Mouse (Mus musculus) CH12.LX (cell line): ENCODE measurements around the gene Mboat1. TPM values are rescaled to one million over a fixed set of nuclear protein-coding genes. Genes with fewer than 3 reads are reported as not detected.

ENCODE experiments used
- DNase-seq: peaks from one replicate; pipeline ENCODE4 v3.0.0-alpha.2; 2013; ENCODE audit errors: extremely low read depth
- H3K27ac ChIP-seq: 2 replicates; pipeline ENCODE4 v1.5.1; 2012; ENCODE audit warnings: low read depth, mild to moderate bottlenecking, control low read depth, moderate library complexity; ENCODE audit not compliant: insufficient read depth
- H3K27me3 ChIP-seq: replicated peaks from 2 replicates; pipeline ENCODE3; 2012; ENCODE audit warnings: inconsistent platforms
- H3K36me3 ChIP-seq, 2 experiments: replicated peaks in 1 of 2; 2 replicates each; pipeline versions ENCODE3 to v1.6.1; 2012; ENCODE audit warnings: inconsistent platforms in 1 of 2, low read length in 1 of 2, mild to moderate bottlenecking in 1 of 2, mixed read lengths in 1 of 2, moderate library complexity in 1 of 2; ENCODE audit not compliant: control insufficient read depth in 1 of 2, insufficient read depth in 1 of 2
- H3K4me1 ChIP-seq, 2 experiments: 2 replicates each; pipeline ENCODE4 v1.6.1; 2012; ENCODE audit warnings: inconsistent platforms in 1 of 2, moderate library complexity in 1 of 2; ENCODE audit not compliant: insufficient read depth in 2 of 2, control insufficient read depth in 1 of 2
- H3K4me2 ChIP-seq: 2 replicates; pipeline ENCODE4 v1.6.1; 2012; ENCODE audit warnings: low read depth, mild to moderate bottlenecking, control low read depth; ENCODE audit not compliant: poor library complexity, insufficient read depth, severe bottlenecking
- H3K4me3 ChIP-seq, 3 experiments: fragments of 150-350 bp in 1 of 3; sonication (generic) in 1 of 3; replicated peaks in 1 of 3; 2 replicates each; pipeline versions ENCODE3 to v1.5.1; 2011 to 2012; ENCODE audit warnings: low read depth in 2 of 3, low read length in 2 of 3, mild to moderate bottlenecking in 2 of 3, moderate library complexity in 2 of 3, control low read depth in 1 of 3, improper control_type of control experiment in 1 of 3, inconsistent platforms in 1 of 3, mixed read lengths in 1 of 3; ENCODE audit not compliant: poor library complexity in 1 of 3
- H3K79me2 ChIP-seq: replicated peaks from 2 replicates; pipeline ENCODE4 v1.6.1; 2012; ENCODE audit warnings: mild to moderate bottlenecking, moderate library complexity; ENCODE audit not compliant: control insufficient read depth, poor library complexity, insufficient read depth, severe bottlenecking; ENCODE audit errors: extremely low read depth
- H3K9ac ChIP-seq: 2 replicates; pipeline ENCODE4 v1.6.1; 2012; ENCODE audit warnings: low read depth, mild to moderate bottlenecking, control low read depth, moderate library complexity; ENCODE audit not compliant: insufficient read depth
- H3K9me3 ChIP-seq: replicated peaks from 2 replicates; pipeline ENCODE3; 2012; ENCODE audit warnings: low read length, inconsistent platforms, mixed read lengths
- CHD1 ChIP-seq: IDR thresholded peaks from 2 replicates; pipeline ENCODE4 v1.6.1; 2012; ENCODE audit warnings: low read depth, low read length, improper control_type of control experiment, inconsistent platforms
- CHD2 ChIP-seq: IDR thresholded peaks from 2 replicates; pipeline ENCODE4 v1.6.1; 2011; ENCODE audit warnings: low read length, improper control_type of control experiment
- CTCF ChIP-seq, 2 experiments: IDR thresholded peaks in 1 of 2; conservative IDR thresholded peaks in 1 of 2; 2 replicates each; pipeline ENCODE4 v1.5.1; 2011 to 2012; ENCODE audit warnings: low read depth in 2 of 2, low read length in 2 of 2, improper control_type of control experiment in 1 of 2, inconsistent platforms in 1 of 2, mild to moderate bottlenecking in 1 of 2, moderate library complexity in 1 of 2
- E2F4 ChIP-seq: IDR thresholded peaks from 2 replicates; pipeline ENCODE4 v1.6.1; 2011; ENCODE audit warnings: low read depth, low read length, improper control_type of control experiment; ENCODE audit not compliant: insufficient replicate concordance
- GABPA ChIP-seq: IDR thresholded peaks from 2 replicates; pipeline ENCODE4 v1.6.1; 2012; ENCODE audit warnings: low read depth, low read length, improper control_type of control experiment, inconsistent platforms; ENCODE audit not compliant: insufficient replicate concordance
- HCFC1 ChIP-seq: IDR thresholded peaks from 2 replicates; pipeline ENCODE4 v1.6.1; 2012; ENCODE audit warnings: low read depth, mild to moderate bottlenecking, inconsistent platforms, low read length, improper control_type of control experiment
- JUND ChIP-seq: conservative IDR thresholded peaks from 2 replicates; pipeline ENCODE4 v1.6.1; 2011; ENCODE audit warnings: low read depth, low read length, improper control_type of control experiment
- KAT2A ChIP-seq: IDR thresholded peaks from 2 replicates; pipeline ENCODE4 v1.6.1; 2012; ENCODE audit warnings: low read length, improper control_type of control experiment, inconsistent platforms; ENCODE audit not compliant: insufficient replicate concordance
- MAFK ChIP-seq: IDR thresholded peaks from 2 replicates; pipeline ENCODE4 v1.6.1; 2011; ENCODE audit warnings: low read length, improper control_type of control experiment; ENCODE audit not compliant: insufficient replicate concordance
- MEF2A ChIP-seq: IDR thresholded peaks from 2 replicates; pipeline ENCODE4 v1.6.1; 2014; ENCODE audit warnings: low read depth, mild to moderate bottlenecking, inconsistent platforms, low read length, improper control_type of control experiment, borderline replicate concordance
- MXI1 ChIP-seq: IDR thresholded peaks from 2 replicates; pipeline ENCODE4 v1.6.1; 2011; ENCODE audit warnings: mild to moderate bottlenecking, low read depth, low read length, improper control_type of control experiment
- NELFE ChIP-seq: IDR thresholded peaks from 2 replicates; pipeline ENCODE4 v1.6.1; 2011; ENCODE audit warnings: low read depth, low read length, improper control_type of control experiment
- NRF1 ChIP-seq: IDR thresholded peaks from 2 replicates; pipeline ENCODE4 v1.6.1; 2014; ENCODE audit warnings: low read depth, mild to moderate bottlenecking, inconsistent platforms, low read length, improper control_type of control experiment, moderate library complexity
- POLR2AphosphoS2 ChIP-seq: IDR thresholded peaks from 2 replicates; pipeline ENCODE4 v1.6.1; 2011; ENCODE audit warnings: low read depth, low read length, improper control_type of control experiment
- RAD21 ChIP-seq: IDR thresholded peaks from 2 replicates; pipeline ENCODE4 v1.6.1; 2011; ENCODE audit warnings: low read depth, mild to moderate bottlenecking, low read length, improper control_type of control experiment, moderate library complexity
- RCOR1 ChIP-seq: conservative IDR thresholded peaks from 2 replicates; pipeline ENCODE4 v1.6.1; 2012; ENCODE audit warnings: low read depth, mild to moderate bottlenecking, inconsistent platforms, low read length, improper control_type of control experiment
- SMC3 ChIP-seq: IDR thresholded peaks from 2 replicates; pipeline ENCODE4 v1.6.1; 2011; ENCODE audit warnings: low read depth, low read length, improper control_type of control experiment
- TCF12 ChIP-seq: IDR thresholded peaks from 2 replicates; pipeline ENCODE4 v1.6.1; 2014; ENCODE audit warnings: low read depth, mild to moderate bottlenecking, inconsistent platforms, low read length, improper control_type of control experiment
- UBTF ChIP-seq: IDR thresholded peaks from 2 replicates; pipeline ENCODE4 v1.6.1; 2012; ENCODE audit warnings: low read depth, mild to moderate bottlenecking, inconsistent platforms, low read length, improper control_type of control experiment, moderate library complexity
- USF2 ChIP-seq: conservative IDR thresholded peaks from 2 replicates; pipeline ENCODE4 v1.6.1; 2011; ENCODE audit warnings: low read depth, low read length, improper control_type of control experiment
- ZKSCAN1 ChIP-seq: IDR thresholded peaks from 2 replicates; pipeline ENCODE4 v1.6.1; 2012; ENCODE audit warnings: low read depth, inconsistent platforms, low read length, improper control_type of control experiment, borderline replicate concordance
- ZMIZ1 ChIP-seq: IDR thresholded peaks from 2 replicates; pipeline ENCODE4 v1.6.1; 2012; ENCODE audit warnings: low read depth, mild to moderate bottlenecking, inconsistent platforms, low read length, improper control_type of control experiment
- ZNF384 ChIP-seq: IDR thresholded peaks from 2 replicates; pipeline ENCODE4 v1.6.1; 2012; ENCODE audit warnings: low read depth, low read length, improper control_type of control experiment, inconsistent platforms
- dilution Hi-C: fragments of 300-500 bp; cut with MboI; formaldehyde crosslinking; loops from 2 replicates; pipeline ENCODE4 v1.14.3; 2020; ENCODE audit warnings: low sequenced_read_pairs; ENCODE audit not compliant: extremely low pct_unique_long_range_greater_than_20kb, extremely low pct_ligation_motif_present
- in situ Hi-C: fragments of 300-500 bp; cut with MboI; formaldehyde crosslinking; loops from 3 replicates; pipeline ENCODE4 v1.14.3; 2019; ENCODE audit warnings: low sequenced_read_pairs, low pct_ligation_motif_present, low pct_unique_long_range_greater_than_20kb, mixed read lengths
- polyA plus RNA-seq: library from polyadenylated mRNA; unstranded; fragments of >175 nt; gene quantifications from 2 replicates; pipeline ENCODE4 v1.2.1, GENCODE M21; 2012; ENCODE audit warnings: low read depth; ENCODE audit not compliant: insufficient read length
- total RNA-seq, 2 experiments: library from RNA; depleted of rRNA; stranded (reverse); fragments of 300-350 nt in 1 of 2; fragments of >200 nt in 1 of 2; gene quantifications; 2 replicates each; pipeline ENCODE4 v1.2.3; 2012 to 2014

Mboat1 gene
- total and polyA plus RNA-seq, 3 experiments = 0.53 to 3.3 (median 0.63) TPM

- H3K36me3 ChIP-seq = no peaks in the 10 kb centered on the region
- H3K9me3 ChIP-seq = peaks cover 10% of the 10 kb centered on the region
- H3K9ac ChIP-seq = no peak overlapping the region
- H3K27me3 ChIP-seq = peaks cover 5% of the 10 kb centered on the region
- no peak for DNase-seq
- TF ChIP-seq USF2 = no peak
- TF ChIP-seq RAD21 = no peak
- TF ChIP-seq MEF2A = no peak
- TF ChIP-seq MXI1 = no peak
- no peak for TF ChIP-seq CHD2
- TF ChIP-seq SMC3 = no peak
- TF ChIP-seq KAT2A = no peak
- TF ChIP-seq CTCF (conservative IDR thresholded peaks at IDR 0.05 in 1 of 2, IDR thresholded peaks at IDR 0.05 in 1 of 2; ENCODE audit: low read depth in 2 of 2, low read length in 2 of 2) = no peak
- TF ChIP-seq ZMIZ1 = no peak
- no peak for TF ChIP-seq RCOR1
- no peak for TF ChIP-seq TCF12
- TF ChIP-seq JUND = no peak
- TF ChIP-seq NRF1 = no peak
- no peak for TF ChIP-seq HCFC1
- TF ChIP-seq ZNF384 = no peak
- TF ChIP-seq E2F4 = no peak
- no peak for TF ChIP-seq CHD1
- no peak for TF ChIP-seq MAFK
- TF ChIP-seq ZKSCAN1 = no peak
- no peak overlapping the region for H3K4me2 ChIP-seq
- H3K4me3 ChIP-seq = no peak overlapping the region
- H3K4me1 ChIP-seq = no peaks in the 10 kb centered on the region
- H3K27ac ChIP-seq = no peak overlapping the region
- no peaks in the 10 kb centered on the region for H3K79me2 ChIP-seq
- in situ Hi-C loops (no loop called here), dilution Hi-C loops (no loop called here)
These were observed 1.7 kb downstream of the Mboat1 start for GRCm38 (mm10) chr13:30137951-30138350.

- dilution Hi-C loops = no loop called here
- DNase-seq = no peak
- Histone ChIP-seq H3K4me2 (no peak overlapping the region), H3K27ac (no peak overlapping the region), H3K9me3 (peaks cover 10% of the 10 kb centered on the region), H3K4me3 (no peak overlapping the region), H3K27me3 (no peaks in the 10 kb centered on the region), H3K4me1 (no peaks in the 10 kb centered on the region), H3K79me2 (no peaks in the 10 kb centered on the region), H3K36me3 (no peaks in the 10 kb centered on the region), H3K9ac (no peak overlapping the region)
- TF ChIP-seq UBTF = no peak
- TF ChIP-seq CHD1 = no peak
- TF ChIP-seq MAFK = no peak
- no peak for TF ChIP-seq POLR2AphosphoS2
- TF ChIP-seq ZKSCAN1 = no peak
- TF ChIP-seq MEF2A = no peak
- no peak for TF ChIP-seq GABPA
- no peak for TF ChIP-seq MXI1
- no peak for TF ChIP-seq NELFE
- in situ Hi-C loops = no loop called here
These were observed 3.9 kb downstream of the Mboat1 start for GRCm38 (mm10) chr13:30140149-30140548.
